Mouse (Mus musculus) frontal cortex, adult 2 months (tissue): ENCODE data around the gene Mical2. TPM values are rescaled to one million over a fixed set of nuclear protein-coding genes. Genes with fewer than 3 reads are reported as not detected.
A peak's percentile ranks its signal among the peaks of the same experiment; 100 is the strongest.

Experiments
- DNase-seq, 2 experiments: peaks; one replicate each; pipeline ENCODE4 v3.0.0; 2022; ENCODE audit warnings: low spot score in 1 of 2; ENCODE audit errors: extremely low spot score in 1 of 2
- polyA plus RNA-seq: library from polyadenylated mRNA; depleted of rRNA; stranded (reverse); fragments of >200 nt; gene quantifications from 2 replicates; pipeline ENCODE4 v1.2.3, GENCODE M21; 2012

The Mical2 gene
- polyA plus RNA-seq, 1 experiment = 229 TPM

GRCm38 (mm10) chr7:112309289-112310016 is 83.8 kb downstream of the Mical2 start:
- DNase-seq = no peak

GRCm38 (mm10) chr7:112310017-112310360 is 84.3 kb downstream of the Mical2 start:
- DNase-seq = no peak

- no peak for DNase-seq
These were observed 87.6 kb downstream of the Mical2 start for GRCm38 (mm10) chr7:112313211-112313610.

GRCm38 (mm10) chr7:112313670-112314069 is 88.0 kb downstream of the Mical2 start:
- no peak for DNase-seq

- peak; percentile 82 to 87 for DNase-seq
These were observed 90.6 kb downstream of the Mical2 start for GRCm38 (mm10) chr7:112316239-112316638.

GRCm38 (mm10) chr7:112317491-112317890 is 91.8 kb downstream of the Mical2 start:
- no peak for DNase-seq

GRCm38 (mm10) chr7:112318306-112318705 is 92.7 kb downstream of the Mical2 start:
- DNase-seq = no peak

GRCm38 (mm10) chr7:112319419-112319818 is 93.8 kb downstream of the Mical2 start:
- DNase-seq = no peak

GRCm38 (mm10) chr7:112320052-112320730 is 94.5 kb downstream of the Mical2 start:
- no peak for DNase-seq

- DNase-seq = no peak
These were observed 96.4 kb downstream of the Mical2 start for GRCm38 (mm10) chr7:112321798-112322794.

GRCm38 (mm10) chr7:112324577-112324976 is 98.9 kb downstream of the Mical2 start:
- DNase-seq = no peak

- peak; percentile 45 to 46 for DNase-seq
These were observed 101.2 kb downstream of the Mical2 start for GRCm38 (mm10) chr7:112326852-112327251.

GRCm38 (mm10) chr7:112328969-112329368 is 103.3 kb downstream of the Mical2 start:
- DNase-seq = peak in 1 of 2 experiments; percentile 77

- no peak for DNase-seq
These were observed 103.8 kb downstream of the Mical2 start for GRCm38 (mm10) chr7:112329496-112329895.

GRCm38 (mm10) chr7:112330935-112331334 is 105.3 kb downstream of the Mical2 start:
- peak in 1 of 2 experiments; percentile 49 for DNase-seq

- DNase-seq = no peak
These were observed 106.1 kb downstream of the Mical2 start for GRCm38 (mm10) chr7:112331804-112332203.

- peak in 1 of 2 experiments; percentile 41 for DNase-seq
These were observed 106.8 kb downstream of the Mical2 start for GRCm38 (mm10) chr7:112332426-112332825.

- DNase-seq = no peak
These were observed 107.7 kb downstream of the Mical2 start for GRCm38 (mm10) chr7:112333404-112333803.

- peak; percentile 79 to 89 for DNase-seq
These were observed 110.6 kb downstream of the Mical2 start for GRCm38 (mm10) chr7:112336213-112336631.

- peak; percentile 67 to 80 for DNase-seq
These were observed 111.1 kb downstream of the Mical2 start for GRCm38 (mm10) chr7:112336769-112337168.

GRCm38 (mm10) chr7:112337736-112338135 is 112.1 kb downstream of the Mical2 start:
- DNase-seq = no peak
